Mouse (Mus musculus) gastrocnemius, postnatal 25 days (tissue): ENCODE results near the gene Col2a1. TPM values are rescaled to one million over a fixed set of nuclear protein-coding genes. Genes with fewer than 3 reads are reported as not detected.
A peak's percentile ranks its signal among the peaks of the same experiment; 100 is the strongest.

ENCODE experiments used
- DNase-seq: peaks from one replicate; pipeline ENCODE4 v3.0.0; 2022
- total RNA-seq, 2 experiments: library from RNA; stranded (reverse); gene quantifications; 1 replicate in 1 of 2; 2 replicates in 1 of 2; pipeline ENCODE4 v1.2.3; 2021

Col2a1 gene
- total RNA-seq, 2 experiments from 2014 or later: 1.9 to 6.3 TPM

DNA sequence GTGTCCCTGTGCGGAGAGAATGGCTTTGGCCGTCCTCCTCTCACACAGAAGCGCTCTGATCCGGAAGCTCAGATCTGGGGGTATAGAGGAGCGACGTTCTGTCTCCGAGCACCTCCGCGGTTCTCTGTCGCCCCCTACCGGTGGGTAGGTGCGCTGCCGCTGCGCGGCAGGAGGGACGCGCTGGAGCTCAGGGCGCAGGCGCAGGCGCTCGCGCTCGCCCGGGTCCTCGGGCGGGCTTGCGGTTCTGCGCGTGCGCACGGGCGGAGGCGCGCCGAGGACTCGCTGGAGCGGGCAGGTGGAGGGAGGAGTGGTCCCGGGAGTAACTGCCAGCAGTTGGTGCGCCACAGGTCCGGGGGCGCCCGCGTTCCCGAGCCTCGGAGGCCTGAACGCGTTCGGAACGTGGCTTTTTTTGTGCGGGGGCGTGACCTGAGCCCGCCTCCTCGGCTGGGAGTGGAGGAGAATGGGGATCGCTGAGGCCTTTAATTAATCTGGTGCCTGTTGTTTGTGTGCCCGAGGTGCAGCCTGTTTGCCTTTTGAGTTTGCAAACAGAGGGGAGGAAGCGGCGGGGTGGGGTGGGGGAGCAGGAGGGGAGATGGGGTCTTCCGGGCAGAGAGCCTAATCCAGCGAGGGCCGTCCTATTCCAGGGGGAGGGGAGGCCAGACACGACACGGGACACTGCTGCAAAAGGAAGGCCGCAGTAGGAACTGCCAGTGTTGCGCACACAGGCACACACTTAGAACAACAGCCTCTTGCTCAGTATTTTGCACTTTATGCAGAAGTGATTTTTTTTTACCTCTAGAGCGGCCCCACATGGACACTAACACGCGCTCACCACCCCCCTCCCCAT is 40.3 kb downstream of the Col2a1 start, which contains the start of gene Tmem106c:
Gene Tmem106c (plus strand): TSS at position 212 of the 847 bp plus-strand sequence.
- peak; percentile 85 for DNase-seq

DNA sequence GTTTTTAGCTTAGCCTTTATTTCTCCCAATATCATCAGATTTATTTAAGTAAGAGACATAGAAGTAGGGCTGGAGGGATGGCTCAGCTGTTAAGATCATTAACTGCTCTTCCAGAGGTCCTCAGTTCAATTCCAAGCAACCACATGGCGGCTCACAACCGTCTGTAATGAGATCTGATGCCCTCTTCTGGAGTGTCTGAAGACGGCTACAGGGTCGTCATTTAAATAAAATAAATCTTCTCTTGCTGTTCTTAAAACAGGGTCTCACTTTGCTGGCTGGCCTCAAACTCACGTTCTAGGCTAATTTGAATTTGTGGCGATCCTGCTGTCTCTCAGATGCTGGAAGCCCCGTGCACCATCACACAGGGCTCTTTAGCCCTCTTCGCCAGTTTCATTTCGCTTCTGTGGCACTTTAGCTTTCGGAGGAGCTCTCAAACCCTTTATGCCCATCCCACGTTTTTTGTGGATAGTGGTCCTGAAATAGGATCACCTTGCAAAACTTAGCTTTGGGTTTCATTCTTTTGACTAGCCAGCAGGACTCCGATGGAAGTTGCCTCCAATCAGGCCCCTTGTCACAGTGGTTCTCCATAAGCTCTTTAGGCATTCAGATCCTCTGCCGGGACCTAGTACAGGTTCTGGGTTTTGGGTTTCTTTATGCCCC is 41.0 kb downstream of the Col2a1 start:
- no peak for DNase-seq

DNA sequence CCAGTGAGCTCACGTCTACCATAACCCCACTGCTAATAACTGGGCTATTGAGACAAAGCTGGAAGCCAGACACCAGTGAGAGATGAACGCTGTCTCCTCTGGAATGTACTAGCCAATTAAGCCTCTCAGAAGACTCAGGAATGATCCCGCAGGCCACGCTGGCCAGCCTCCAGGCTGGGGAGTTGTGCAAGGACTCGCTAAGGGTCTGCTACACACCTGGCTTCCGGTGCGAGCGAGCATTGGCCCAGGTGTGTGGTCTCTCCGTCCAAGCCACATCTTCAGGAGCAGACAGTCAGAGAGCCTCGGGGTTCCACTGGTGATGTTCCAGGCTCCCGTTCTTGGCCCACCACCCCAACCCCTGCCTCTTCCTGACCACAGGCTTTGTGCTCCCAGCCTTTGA is 48.1 kb downstream of the Col2a1 start:
- DNase-seq: no peak

DNA sequence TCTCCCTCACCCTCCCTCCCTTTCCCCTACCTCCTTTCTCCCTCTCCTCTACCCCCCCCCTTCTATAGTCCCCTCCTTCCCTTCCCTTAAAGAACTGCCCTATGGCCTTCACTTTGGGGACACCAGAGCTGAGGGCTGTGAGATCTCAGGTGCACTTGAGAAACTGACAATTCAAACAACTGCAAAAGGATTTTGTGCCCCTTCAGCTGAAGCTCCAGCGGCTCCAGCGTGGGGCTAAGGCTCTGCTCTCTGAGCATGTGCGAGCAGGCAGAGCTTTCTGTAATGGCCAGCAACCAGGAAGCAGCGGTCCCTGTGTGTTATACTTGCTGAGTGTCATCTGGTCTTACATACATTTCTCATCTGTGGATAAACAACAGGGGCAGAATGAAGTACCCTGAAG is 48.8 kb downstream of the Col2a1 start:
- DNase-seq: no peak

DNA sequence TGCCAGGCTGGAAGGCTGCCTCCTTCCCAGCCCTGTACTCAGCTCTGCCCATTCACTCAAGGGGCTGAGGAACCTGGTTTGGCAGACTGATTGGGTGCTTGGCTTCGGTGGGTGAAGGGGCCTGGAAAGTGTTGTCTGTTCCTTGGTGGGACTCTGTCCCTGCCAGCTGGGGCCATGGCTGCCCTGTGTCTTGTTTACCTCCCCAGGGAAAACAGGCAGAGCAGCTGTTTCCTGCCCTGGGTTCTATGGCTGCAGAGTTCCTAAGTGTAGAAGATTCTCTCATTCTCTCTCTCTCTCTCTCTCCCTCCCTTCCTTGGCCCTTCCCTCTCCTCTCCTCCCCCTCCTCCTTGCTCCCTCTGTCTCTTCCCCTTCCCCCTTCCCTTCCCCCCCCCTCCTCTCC is 49.2 kb downstream of the Col2a1 start:
- no peak for DNase-seq

DNA sequence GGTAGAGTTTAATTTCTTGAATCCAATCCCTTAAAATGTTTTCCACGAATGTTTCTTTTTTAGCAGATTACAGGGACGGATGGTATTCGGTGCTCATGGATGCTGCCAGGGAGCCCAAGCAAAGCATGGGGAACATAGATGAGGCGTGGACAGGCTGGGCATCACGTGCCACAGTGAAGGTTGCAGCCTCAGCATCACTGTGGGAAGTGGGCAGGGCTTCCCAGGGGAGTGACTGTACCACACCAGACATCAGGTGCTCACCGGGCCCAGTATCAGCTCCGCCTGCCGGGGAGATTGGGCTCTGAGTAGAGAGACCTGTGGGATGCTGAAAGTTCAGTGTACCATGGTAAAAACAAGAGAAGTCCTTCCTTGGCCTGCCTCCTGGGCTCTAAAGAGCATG is 49.8 kb downstream of the Col2a1 start:
- DNase-seq: no peak

DNA sequence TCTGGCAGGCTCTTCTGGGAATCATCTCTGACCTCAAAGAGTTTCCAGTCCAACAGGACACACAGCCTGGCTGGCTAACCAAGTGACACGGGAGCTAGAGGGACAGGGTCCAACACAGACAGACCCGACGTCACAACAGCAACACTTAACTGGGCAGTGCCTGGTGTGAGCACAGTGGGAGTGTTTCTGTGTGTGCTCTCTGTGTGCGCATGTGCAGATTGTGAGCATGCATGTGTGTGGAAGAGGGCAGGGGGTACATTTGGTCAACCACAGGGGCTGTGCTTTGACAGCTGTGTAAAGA is 51.7 kb downstream of the Col2a1 start:
- no peak for DNase-seq

DNA sequence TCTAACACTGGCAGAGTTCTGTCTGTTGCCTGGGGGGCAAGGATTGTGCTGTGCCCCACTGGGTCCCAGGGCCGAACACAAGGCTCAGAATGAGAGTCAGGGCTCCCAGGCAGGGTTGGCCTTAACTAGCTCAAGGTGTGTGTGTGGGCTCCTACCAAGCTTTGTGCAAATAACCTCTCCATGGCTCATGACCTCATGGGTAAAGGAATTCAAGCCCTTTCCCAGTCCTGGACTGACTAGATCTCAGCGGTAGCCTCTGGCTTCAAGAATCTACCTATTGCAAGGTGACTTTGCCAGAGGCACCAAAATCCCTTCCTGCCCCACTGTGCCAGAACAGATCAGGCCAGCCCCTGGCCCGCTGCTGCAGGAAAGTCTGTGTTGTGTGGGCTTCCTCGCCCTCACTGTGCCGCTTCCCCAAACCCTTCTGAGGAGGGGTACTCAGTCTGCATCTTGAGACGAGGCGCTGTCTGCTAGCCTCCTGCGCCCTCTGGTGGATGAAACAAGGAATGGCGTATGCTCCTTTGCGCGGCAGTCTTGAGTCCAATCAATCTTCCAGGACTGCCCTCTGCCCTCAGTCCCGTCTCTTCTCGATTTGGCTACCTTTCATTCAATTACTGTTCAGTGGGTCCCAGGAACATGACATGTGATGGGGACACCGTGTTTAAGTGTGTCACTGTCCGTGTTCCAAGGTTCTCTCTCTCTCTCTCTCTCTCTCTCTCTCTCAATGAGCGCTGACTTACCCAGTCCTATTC is 52.2 kb downstream of the Col2a1 start:
- no peak for DNase-seq

DNA sequence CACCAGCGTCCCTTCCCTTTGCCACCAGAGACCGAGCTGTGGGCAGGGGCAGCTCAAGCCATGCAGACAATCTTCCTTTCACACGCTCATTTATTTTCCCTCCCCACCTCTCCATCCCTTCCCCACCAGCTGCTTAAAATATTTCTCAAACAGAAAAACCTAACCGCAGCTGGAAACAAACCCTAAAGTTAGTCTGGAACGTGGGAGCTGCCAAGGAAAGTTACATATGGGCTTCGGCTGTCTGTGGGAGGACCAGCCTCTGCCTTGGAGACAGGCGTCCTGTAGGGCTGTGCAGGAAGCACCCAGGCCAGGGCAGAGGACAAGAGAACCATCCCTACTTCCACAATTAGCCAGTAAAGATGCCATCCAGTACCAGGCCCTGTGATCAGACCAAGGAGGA is 54.3 kb downstream of the Col2a1 start:
- DNase-seq: no peak

DNA sequence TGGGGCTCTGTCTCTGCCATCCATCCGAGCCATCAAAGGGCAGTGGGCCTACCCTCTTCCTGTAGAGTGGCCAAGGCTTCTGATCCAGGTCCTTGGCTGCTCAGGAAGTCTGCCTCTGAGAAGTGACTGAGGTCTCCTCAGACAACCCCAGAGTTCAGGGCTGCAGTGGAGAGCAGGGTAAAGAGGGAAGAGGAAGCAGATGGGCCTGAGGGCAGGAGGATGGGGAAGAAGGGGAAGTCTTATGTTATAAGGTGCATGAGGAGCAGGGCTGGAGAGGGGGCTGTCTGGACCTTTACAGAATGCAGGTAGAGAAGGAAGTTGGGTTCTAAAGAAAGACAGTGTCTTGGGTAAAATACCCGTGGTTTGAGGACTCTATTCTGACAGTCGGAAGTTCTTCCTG is 54.8 kb downstream of the Col2a1 start:
- DNase-seq: no peak

DNA sequence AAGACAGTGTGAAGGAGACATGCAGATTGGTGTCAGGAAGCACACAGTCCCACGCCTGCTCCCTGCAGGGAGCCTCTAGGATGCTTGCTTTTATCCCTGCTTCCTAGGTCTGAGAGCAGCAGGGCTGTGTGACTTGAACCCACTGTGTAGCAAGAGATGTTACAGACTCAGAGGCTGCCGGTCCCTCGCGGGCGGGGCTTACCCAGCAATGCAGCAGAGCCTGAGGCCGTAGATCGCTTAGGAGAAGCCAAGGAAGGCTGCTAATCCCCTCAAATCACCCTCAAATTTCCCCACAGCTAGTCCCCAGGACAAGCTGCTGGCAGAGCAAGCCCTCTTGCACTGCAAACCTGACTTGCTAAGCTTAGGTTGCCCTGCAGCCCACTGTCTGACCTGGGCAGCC is 55.8 kb downstream of the Col2a1 start:
- no peak for DNase-seq

DNA sequence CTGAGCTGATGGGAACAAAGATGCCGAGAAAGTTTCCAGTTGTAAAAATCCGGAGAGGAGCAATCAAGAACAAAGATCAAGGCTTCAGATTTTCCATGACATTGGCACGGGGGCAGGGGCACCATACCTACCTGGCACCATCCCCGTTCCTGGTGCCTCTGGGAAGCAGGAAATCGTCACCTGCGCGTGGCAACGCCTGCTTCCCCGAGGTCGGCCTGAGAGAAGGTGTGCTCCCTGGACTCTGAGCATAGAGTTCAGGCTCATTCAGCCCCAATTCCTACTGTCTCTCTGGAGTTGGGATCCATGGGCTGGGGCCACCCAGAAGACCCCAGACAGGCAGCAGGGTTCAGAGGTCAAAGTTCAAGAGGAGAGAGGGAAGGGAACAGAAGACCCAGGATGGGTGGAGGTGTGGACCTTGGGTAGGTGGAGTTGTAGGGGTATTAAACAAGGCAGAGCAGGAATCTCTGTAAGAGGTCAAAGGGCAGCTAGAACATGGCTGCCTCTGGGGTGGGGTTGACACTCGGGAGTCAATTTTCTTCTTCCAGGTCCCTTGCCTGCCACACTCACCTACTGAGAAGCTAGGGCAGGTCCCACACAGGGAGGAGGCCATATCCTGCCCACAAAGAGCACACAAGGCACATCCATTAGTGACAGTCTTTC is 58.7 kb downstream of the Col2a1 start:
- no peak for DNase-seq

DNA sequence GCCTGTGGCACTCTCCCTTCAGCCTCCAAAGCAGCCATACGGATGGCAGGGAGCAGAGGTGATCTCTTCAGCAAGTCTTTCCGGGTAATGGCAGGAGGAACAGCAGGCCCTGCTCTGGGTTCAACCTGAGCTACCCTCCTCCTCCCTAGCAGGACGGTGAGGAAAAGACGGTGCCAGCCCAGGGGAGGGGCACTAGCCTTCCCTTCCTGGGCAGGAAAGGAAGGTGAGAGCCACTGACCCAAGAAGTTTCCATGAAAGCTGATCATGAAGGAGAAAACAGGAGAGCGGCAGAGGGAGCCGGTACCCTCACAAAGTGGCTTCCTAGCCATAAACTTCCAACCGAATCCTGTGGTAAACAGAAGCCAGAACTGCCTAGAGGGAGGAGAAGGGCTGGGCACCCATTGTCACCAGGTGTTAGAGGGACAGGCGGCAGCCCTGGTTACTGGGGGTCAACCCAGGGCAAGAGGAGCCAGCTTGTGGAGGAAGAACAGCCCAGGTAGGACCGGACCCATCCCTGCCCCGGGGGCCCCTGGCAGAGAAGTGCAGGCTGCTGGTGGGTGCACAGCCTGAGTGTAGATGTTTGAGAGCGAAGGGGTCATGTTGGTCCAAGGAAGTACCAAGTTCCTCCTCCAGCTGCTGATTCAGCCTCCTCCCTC is 59.4 kb downstream of the Col2a1 start:
- DNase-seq: no peak

DNA sequence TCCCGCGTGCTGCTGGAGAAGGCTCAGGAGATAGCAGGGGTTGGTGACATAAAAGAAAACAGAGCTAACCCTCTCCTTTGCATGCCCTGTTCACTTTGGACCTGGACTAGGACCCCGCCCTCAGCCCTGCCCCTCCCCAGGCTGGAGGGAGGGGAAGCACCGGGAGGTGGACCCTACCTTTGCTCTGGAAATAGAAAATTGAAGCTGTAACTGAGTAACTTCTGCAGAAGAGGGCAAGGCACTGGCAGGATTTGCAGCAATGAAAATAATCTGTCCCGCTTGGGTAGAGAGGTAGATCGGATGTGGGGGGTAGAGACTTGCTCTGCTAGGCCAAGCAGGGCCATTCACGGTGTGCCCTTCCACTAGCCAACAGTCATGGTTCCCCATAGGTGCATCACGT is 61.1 kb downstream of the Col2a1 start:
- DNase-seq: no peak

DNA sequence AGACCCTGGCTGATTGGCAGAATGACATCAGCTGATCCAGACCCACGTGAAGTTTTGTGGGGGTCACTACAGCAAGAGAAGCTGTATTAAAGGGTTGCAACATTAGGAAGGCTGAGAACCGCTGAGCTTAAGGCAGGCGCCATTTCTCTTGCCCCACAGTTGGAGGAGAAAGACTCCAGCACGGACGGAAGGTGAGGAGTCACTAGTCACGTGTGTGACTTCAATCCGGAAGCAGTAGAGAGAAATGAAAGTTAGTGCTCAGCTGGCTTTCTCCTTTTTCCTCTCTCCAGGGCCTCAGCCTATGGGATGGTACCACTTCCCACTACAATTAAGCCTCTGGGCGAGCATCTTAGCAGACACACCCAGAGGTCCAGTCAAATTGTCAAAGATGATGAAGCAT is 62.0 kb downstream of the Col2a1 start:
- no peak for DNase-seq

DNA sequence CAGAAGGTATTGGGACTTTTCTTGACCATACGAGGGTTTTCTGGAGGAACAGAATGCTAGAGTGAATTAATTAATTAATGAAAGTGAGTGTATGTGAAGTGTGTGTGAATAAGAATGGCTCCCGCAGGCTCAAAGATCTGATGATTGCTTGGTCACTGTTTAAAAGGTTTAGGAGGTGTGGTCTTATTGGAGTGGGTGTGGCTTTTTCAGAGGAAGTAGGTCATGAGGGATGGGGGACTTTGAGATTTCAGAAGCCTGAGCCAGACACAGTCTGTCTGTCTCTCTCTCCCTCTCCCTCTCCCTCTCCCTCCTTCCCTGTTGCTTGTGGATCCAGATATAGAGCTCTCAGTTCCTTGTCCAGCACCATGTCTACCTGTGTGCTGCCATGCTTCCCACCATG is 63.2 kb downstream of the Col2a1 start:
- DNase-seq: no peak

DNA sequence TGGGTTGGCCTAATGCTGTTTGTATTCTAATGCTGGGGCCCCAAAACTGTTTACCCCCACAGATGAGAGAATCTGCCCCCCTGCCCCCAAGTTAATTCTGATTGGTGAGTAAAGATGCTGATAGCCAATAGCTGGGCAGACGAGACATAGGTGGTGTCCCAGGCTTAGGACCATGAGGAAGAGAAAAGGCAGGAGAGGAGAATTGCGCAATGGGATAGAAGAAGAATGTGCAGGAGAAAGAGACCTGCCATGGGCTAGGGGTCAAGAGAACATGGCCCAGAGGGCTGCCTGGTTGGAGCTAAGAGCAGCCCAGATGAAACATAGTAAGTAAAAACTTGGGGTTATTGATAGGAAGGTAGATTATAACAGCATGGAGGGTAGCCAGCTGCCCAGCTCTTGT is 64.4 kb downstream of the Col2a1 start:
- DNase-seq: no peak

DNA sequence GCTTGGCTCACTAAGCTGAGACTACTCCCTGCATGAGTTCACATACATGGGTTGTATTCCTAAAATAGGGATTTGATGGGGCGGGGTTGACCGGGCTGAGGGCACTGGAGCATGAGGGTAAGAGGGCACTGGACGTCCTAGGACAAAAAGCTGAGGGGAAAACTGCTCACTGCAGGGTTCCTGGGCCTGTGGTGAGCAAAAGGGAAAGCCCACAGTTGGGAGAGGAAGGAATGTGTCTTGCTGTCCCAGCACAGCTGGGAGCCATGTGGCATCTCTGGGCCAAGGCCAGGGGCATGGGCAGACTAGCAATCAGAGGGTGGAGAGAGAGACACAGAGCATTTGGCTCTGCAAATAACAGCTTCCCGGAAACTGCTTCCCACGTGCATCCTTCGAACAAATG is 65.9 kb downstream of the Col2a1 start:
- no peak for DNase-seq

DNA sequence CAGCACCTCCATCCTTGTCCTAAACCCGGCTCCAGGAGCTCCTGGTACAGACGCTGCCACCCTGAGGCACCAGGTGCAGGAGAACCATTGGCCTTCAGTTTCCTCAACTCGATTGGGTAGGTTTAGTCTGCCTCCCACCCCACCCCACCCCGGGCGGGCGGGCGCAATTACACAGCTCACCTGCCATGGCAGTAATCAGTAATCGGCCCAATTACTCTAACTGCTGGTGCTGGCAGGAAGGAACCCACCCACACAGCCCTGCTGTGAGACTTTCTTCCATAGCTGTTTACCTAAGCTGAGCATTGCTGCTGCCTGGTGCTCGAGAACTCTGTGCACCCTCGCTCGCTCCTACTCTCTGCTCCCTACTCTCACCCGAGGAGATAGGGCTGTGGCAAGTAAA is 72.1 kb downstream of the Col2a1 start:
- DNase-seq: no peak

DNA sequence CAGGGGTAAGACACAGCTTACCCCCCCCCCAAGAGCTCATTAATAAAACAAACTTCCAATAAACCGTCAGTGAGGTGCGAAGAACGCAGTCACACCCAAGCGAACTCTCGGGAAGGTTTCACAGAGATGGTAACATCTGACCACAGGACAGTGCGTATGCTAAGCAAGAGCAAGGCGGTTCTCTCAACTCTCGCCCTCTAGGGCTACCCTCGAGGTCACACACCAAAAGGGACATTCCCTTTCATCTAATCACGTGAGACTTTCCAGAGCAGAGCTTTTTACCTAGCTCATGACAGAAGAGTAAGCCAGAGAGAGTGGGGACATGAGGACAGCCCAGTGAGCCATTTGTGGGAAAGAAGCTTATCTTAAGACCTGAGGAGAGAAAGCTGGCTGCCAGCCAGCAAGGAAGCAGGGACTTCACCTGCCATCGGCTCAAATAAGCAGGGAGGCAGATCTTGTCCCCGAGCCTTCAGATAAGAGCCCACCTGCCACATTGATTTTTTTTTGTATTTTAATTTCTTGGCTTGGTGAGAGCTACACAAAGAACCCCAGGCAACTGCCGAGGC is 75.2 kb downstream of the Col2a1 start:
- no peak for DNase-seq

DNA sequence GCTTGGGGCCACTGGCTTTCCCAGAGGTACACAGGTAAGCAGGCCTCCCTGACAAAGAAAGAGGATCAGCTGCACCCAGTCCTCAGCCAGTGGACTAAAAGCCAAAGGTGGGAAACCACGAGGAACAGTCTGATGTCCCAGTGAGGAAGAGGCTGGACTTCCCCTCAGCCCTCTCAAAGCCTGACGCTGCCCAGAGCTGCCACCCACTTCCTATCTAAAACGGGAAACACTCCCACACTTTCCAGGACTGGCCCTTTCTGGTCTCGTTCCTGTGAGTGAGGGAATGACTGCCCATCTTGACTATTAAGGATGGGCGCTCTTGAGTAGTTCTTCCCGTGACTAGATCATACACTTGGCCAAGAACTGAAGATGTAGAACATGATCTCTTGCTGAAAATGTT is 76.7 kb downstream of the Col2a1 start:
- DNase-seq: no peak

DNA sequence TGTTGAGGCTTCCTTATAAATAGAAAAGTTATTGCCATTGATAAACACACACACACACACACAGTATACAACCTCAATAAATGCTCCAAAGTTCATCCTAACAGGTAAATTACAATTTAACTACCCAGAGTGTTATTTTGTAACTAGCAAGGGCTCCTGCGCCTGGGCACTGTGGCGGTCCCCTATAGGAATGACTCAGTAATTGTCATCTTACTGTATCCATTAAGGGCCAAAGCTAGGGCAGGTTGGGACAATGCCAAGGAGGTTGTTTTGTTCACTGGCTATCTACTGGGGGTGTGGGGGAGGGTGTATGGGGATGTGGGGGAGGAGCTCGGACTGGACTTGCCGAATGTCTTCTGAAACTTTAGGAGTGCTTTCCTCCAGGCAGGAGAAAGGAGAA is 77.5 kb downstream of the Col2a1 start:
- no peak for DNase-seq
